Mouse (Mus musculus) bone marrow, adult 2 months (tissue): ENCODE results near the gene Scn3b.

Experiments used
- CTCF ChIP-seq: fragments of 200-500 bp; IDR thresholded peaks from 2 replicates; pipeline ENCODE4 v1.5.1; 2011; ENCODE audit warnings: low read length, control low read depth; ENCODE audit not compliant: control insufficient read depth, insufficient read depth
- POLR2A ChIP-seq: fragments of 200-500 bp; IDR thresholded peaks from 2 replicates; pipeline ENCODE4 v1.6.1; 2011; ENCODE audit warnings: low read depth, mild to moderate bottlenecking, control low read depth, low read length, borderline replicate concordance; ENCODE audit not compliant: control insufficient read depth

- TF ChIP-seq CTCF (no peak), POLR2A (no peak)
Measured at GRCm38 (mm10) chr9:40235220-40235619, 33.8 kb upstream of the Scn3b start.
